Mouse (Mus musculus): ENCODE measurements around the gene Tmc3. TPM values are rescaled to one million over a fixed set of nuclear protein-coding genes. Genes with fewer than 3 reads are reported as not detected.

The Tmc3 gene
- polyA plus RNA-seq, 1 experiment from 2014 or later = 0.26 TPM

- Histone ChIP-seq H3K4me2 (no peak overlapping the region), H3K9me3 (no peaks in the 10 kb centered on the region), H3K4me1 (no peaks in the 10 kb centered on the region), H3K9ac (no peak overlapping the region), H3K27ac (no peak overlapping the region), H3K4me3 (replicated peaks) (no peak overlapping the region), H3K36me3 (replicated peaks) (no peaks in the 10 kb centered on the region), H3K27me3 (no peaks in the 10 kb centered on the region)
- ATAC-seq (ENCODE audit: low FRiP score) = no peak
- 96% methylated on average over 2 of the region's 2 CpGs for WGBS
Observed at GRCm38 (mm10) chr7:83606796-83607195, 22.1 kb downstream of the Tmc3 start.

GRCm38 (mm10) chr7:83609891-83610290 is 25.2 kb downstream of the Tmc3 start:
- H3K4me1 ChIP-seq = no peaks in the 10 kb centered on the region
- H3K27me3 ChIP-seq = no peaks in the 10 kb centered on the region
- H3K36me3 ChIP-seq (replicated peaks) = no peaks in the 10 kb centered on the region
- no peak overlapping the region for H3K27ac ChIP-seq
- no peak overlapping the region for H3K4me2 ChIP-seq
- no peaks in the 10 kb centered on the region for H3K9me3 ChIP-seq
- WGBS = 99% methylated on average over 4 of the region's 4 CpGs
- ATAC-seq (ENCODE audit: low FRiP score) = no peak
- H3K9ac ChIP-seq = no peak overlapping the region
- no peak overlapping the region for H3K4me3 ChIP-seq (replicated peaks)

- Histone ChIP-seq H3K4me1 (no peaks in the 10 kb centered on the region), H3K27me3 (no peaks in the 10 kb centered on the region), H3K36me3 (replicated peaks) (no peaks in the 10 kb centered on the region), H3K4me3 (replicated peaks) (no peak overlapping the region), H3K4me2 (no peak overlapping the region), H3K9ac (no peak overlapping the region), H3K27ac (no peak overlapping the region), H3K9me3 (no peaks in the 10 kb centered on the region)
- ATAC-seq (ENCODE audit: low FRiP score) = no peak
- 89% methylated on average over 1 of the region's 1 CpGs for WGBS
Observed at GRCm38 (mm10) chr7:83611886-83612285, 27.2 kb downstream of the Tmc3 start.

- Histone ChIP-seq H3K4me1 (no peaks in the 10 kb centered on the region), H3K4me2 (no peak overlapping the region), H3K36me3 (replicated peaks) (no peaks in the 10 kb centered on the region), H3K9ac (no peak overlapping the region), H3K27me3 (no peaks in the 10 kb centered on the region), H3K27ac (no peak overlapping the region), H3K4me3 (replicated peaks) (no peak overlapping the region), H3K9me3 (no peaks in the 10 kb centered on the region)
- no peak for ATAC-seq (ENCODE audit: low FRiP score)
- 94% methylated on average over 3 of the region's 3 CpGs for WGBS
Observed at GRCm38 (mm10) chr7:83615272-83615671, 30.5 kb downstream of the Tmc3 start.

- H3K36me3 ChIP-seq (replicated peaks) = no peaks in the 10 kb centered on the region
- H3K9ac ChIP-seq = no peak overlapping the region
- no peak for ATAC-seq (ENCODE audit: low FRiP score)
- H3K27me3 ChIP-seq = no peaks in the 10 kb centered on the region
- no peaks in the 10 kb centered on the region for H3K4me1 ChIP-seq
- no peak overlapping the region for H3K27ac ChIP-seq
- H3K9me3 ChIP-seq = no peaks in the 10 kb centered on the region
- WGBS = 92% methylated on average over 8 of the region's 8 CpGs
- H3K4me2 ChIP-seq = no peak overlapping the region
- H3K4me3 ChIP-seq (replicated peaks) = no peak overlapping the region
Observed at GRCm38 (mm10) chr7:83615815-83616214, 31.1 kb downstream of the Tmc3 start.

GRCm38 (mm10) chr7:83616268-83616667 is 31.5 kb downstream of the Tmc3 start:
- Histone ChIP-seq H3K4me3 (replicated peaks) (no peak overlapping the region), H3K9ac (no peak overlapping the region), H3K4me1 (no peaks in the 10 kb centered on the region), H3K27ac (no peak overlapping the region), H3K36me3 (replicated peaks) (no peaks in the 10 kb centered on the region), H3K9me3 (no peaks in the 10 kb centered on the region), H3K4me2 (no peak overlapping the region), H3K27me3 (no peaks in the 10 kb centered on the region)
- 97% methylated on average over 3 of the region's 3 CpGs for WGBS
- ATAC-seq (ENCODE audit: low FRiP score) = no peak

- ATAC-seq (ENCODE audit: low FRiP score) = no peak
- WGBS = 96% methylated on average over 1 of the region's 1 CpGs
- no peak overlapping the region for H3K4me2 ChIP-seq
- H3K27ac ChIP-seq = no peak overlapping the region
- H3K4me1 ChIP-seq = no peaks in the 10 kb centered on the region
- H3K27me3 ChIP-seq = no peaks in the 10 kb centered on the region
- no peaks in the 10 kb centered on the region for H3K36me3 ChIP-seq (replicated peaks)
- H3K9ac ChIP-seq = no peak overlapping the region
- no peaks in the 10 kb centered on the region for H3K9me3 ChIP-seq
- H3K4me3 ChIP-seq (replicated peaks) = no peak overlapping the region
Observed at GRCm38 (mm10) chr7:83618709-83619108, 34.0 kb downstream of the Tmc3 start.

GRCm38 (mm10) chr7:83622582-83622981 is 37.9 kb downstream of the Tmc3 start:
- WGBS = 90% methylated on average over 6 of the region's 6 CpGs
- no peaks in the 10 kb centered on the region for H3K36me3 ChIP-seq (replicated peaks)

GRCm38 (mm10) chr7:83624065-83624464 is 39.3 kb downstream of the Tmc3 start:
- H3K27ac ChIP-seq = no peak overlapping the region
- no peaks in the 10 kb centered on the region for H3K36me3 ChIP-seq (replicated peaks)
- WGBS = 77% methylated on average over 1 of the region's 1 CpGs
- no peak overlapping the region for H3K4me2 ChIP-seq
- H3K9me3 ChIP-seq = no peaks in the 10 kb centered on the region
- no peak for ATAC-seq (ENCODE audit: low FRiP score)
- no peak overlapping the region for H3K9ac ChIP-seq
- no peaks in the 10 kb centered on the region for H3K27me3 ChIP-seq
- H3K4me3 ChIP-seq (replicated peaks) = no peak overlapping the region
- no peaks in the 10 kb centered on the region for H3K4me1 ChIP-seq

More at GRCm38 (mm10) chr7:83622582-83622981, 37.9 kb downstream of the Tmc3 start:
- Histone ChIP-seq H3K4me3 (replicated peaks) (no peak overlapping the region), H3K9me3 (no peaks in the 10 kb centered on the region), H3K9ac (no peak overlapping the region), H3K27me3 (no peaks in the 10 kb centered on the region), H3K4me2 (no peak overlapping the region), H3K4me1 (no peaks in the 10 kb centered on the region), H3K27ac (no peak overlapping the region)
- ATAC-seq (ENCODE audit: low FRiP score) = no peak

GRCm38 (mm10) chr7:83626557-83627257 is 42.0 kb downstream of the Tmc3 start:
- no peaks in the 10 kb centered on the region for H3K27me3 ChIP-seq
- no peak overlapping the region for H3K4me2 ChIP-seq
- no peak overlapping the region for H3K4me3 ChIP-seq (replicated peaks)
- peaks cover 8% of the 10 kb centered on the region for H3K4me1 ChIP-seq
- H3K27ac ChIP-seq = no peak overlapping the region
- ATAC-seq (ENCODE audit: low FRiP score) = no peak
- WGBS = 91% methylated on average over 8 of the region's 8 CpGs
- H3K9ac ChIP-seq = no peak overlapping the region
- H3K9me3 ChIP-seq = no peaks in the 10 kb centered on the region
- no peaks in the 10 kb centered on the region for H3K36me3 ChIP-seq (replicated peaks)

- Histone ChIP-seq H3K4me2 (no peak overlapping the region), H3K9me3 (no peaks in the 10 kb centered on the region), H3K9ac (no peak overlapping the region), H3K27me3 (no peaks in the 10 kb centered on the region), H3K36me3 (replicated peaks) (no peaks in the 10 kb centered on the region), H3K4me1 (peaks cover 8% of the 10 kb centered on the region), H3K4me3 (replicated peaks) (no peak overlapping the region), H3K27ac (no peak overlapping the region)
- WGBS = 84% methylated on average over 4 of the region's 4 CpGs
- ATAC-seq (ENCODE audit: low FRiP score) = no peak
Observed at GRCm38 (mm10) chr7:83627369-83627768, 42.6 kb downstream of the Tmc3 start.

GRCm38 (mm10) chr7:83631073-83631827 is 46.5 kb downstream of the Tmc3 start:
- 13% methylated on average over 11 of the region's 11 CpGs for WGBS
- H3K4me2 ChIP-seq = peak overlapping the region; percentile 76
- H3K4me1 ChIP-seq = peaks cover 8% of the 10 kb centered on the region
- H3K27me3 ChIP-seq = no peaks in the 10 kb centered on the region
- no peak overlapping the region for H3K27ac ChIP-seq
- H3K4me3 ChIP-seq (replicated peaks) = peak overlapping the region; percentile 58
- no peak; the same call in 1 of the 2 replicates for ATAC-seq (ENCODE audit: low FRiP score)
- H3K36me3 ChIP-seq (replicated peaks) = no peaks in the 10 kb centered on the region
- peak overlapping the region; percentile 64 for H3K9ac ChIP-seq
- H3K9me3 ChIP-seq = no peaks in the 10 kb centered on the region
